Mouse (Mus musculus) midbrain, embryonic 13.5 days (tissue): Measurements from ENCODE around the gene Ubr4. TPM values are rescaled to one million over a fixed set of nuclear protein-coding genes. Genes with fewer than 3 reads are reported as not detected.
"Not testable (repeated sequence)": the region's sequence is repeated elsewhere in the genome, so short reads cannot be mapped to it uniquely, and the experiment has no call there.

Experiments used
- ATAC-seq: fragments of 200-750 bp; cut with Nextera tagmentation; 2 replicates; pipeline ENCODE4 v1.8.0; 2017; ENCODE audit warnings: mild to moderate bottlenecking, moderate TSS enrichment, moderate library complexity
- H3K27ac ChIP-seq: fragments of 300-500 bp; sonication (generic); 2 replicates; pipeline ENCODE4 v1.5.1; 2015; ENCODE audit warnings: inconsistent platforms, mild to moderate bottlenecking, moderate library complexity
- H3K27me3 ChIP-seq: fragments of 300-500 bp; sonication (generic); 2 replicates; pipeline ENCODE4 v1.6.1; 2015; ENCODE audit warnings: mild to moderate bottlenecking, inconsistent platforms
- H3K36me3 ChIP-seq: fragments of 300-500 bp; sonication (generic); 2 replicates; pipeline ENCODE4 v1.6.1; 2015; ENCODE audit warnings: mild to moderate bottlenecking, inconsistent platforms
- H3K4me1 ChIP-seq: fragments of 300-500 bp; sonication (generic); replicated peaks from 2 replicates; pipeline ENCODE4 v1.6.1; 2015; ENCODE audit warnings: inconsistent platforms
- H3K4me2 ChIP-seq: fragments of 300-500 bp; sonication (generic); replicated peaks from 2 replicates; pipeline ENCODE4 v1.6.1; 2015; ENCODE audit warnings: moderate library complexity, mild to moderate bottlenecking, inconsistent platforms
- H3K4me3 ChIP-seq: fragments of 300-500 bp; sonication (generic); replicated peaks from 2 replicates; pipeline ENCODE4 v1.5.1; 2015; ENCODE audit warnings: mild to moderate bottlenecking, inconsistent platforms
- H3K9ac ChIP-seq: fragments of 300-500 bp; sonication (generic); replicated peaks from 2 replicates; pipeline ENCODE4 v1.6.1; 2015; ENCODE audit warnings: mild to moderate bottlenecking, inconsistent platforms
- H3K9me3 ChIP-seq: fragments of 300-500 bp; sonication (generic); 2 replicates; pipeline ENCODE4 v1.6.1; 2016; ENCODE audit warnings: mild to moderate bottlenecking, inconsistent platforms
- WGBS: fragments of 180-500 bp; shearing (Covaris S2); methylation state at CpG from one replicate; pipeline ENCODE4 v1.1.7; 2015; 5-methylcytosine and 5-hydroxymethylcytosine counted together
- polyA plus RNA-seq: library from polyadenylated mRNA; unstranded; fragments of >200 nt; fragmentation: Nextera tagmentation; extraction: Ambion mirVana; gene quantifications from 2 replicates; pipeline ENCODE4 v1.2.1, GENCODE M21; 2015

Ubr4 gene
- polyA plus RNA-seq, 1 experiment from 2014 or later, result 85.2 TPM

GRCm38 (mm10) chr4:139367336-139367735 is 14.9 kb downstream of the Ubr4 start:
- H3K9me3 ChIP-seq, result no peaks in the 10 kb centered on the region
- H3K27ac ChIP-seq, result no peak overlapping the region
- no peak overlapping the region for H3K4me3 ChIP-seq
- WGBS, result 95% methylated on average over 3 of the region's 3 CpGs
- H3K4me1 ChIP-seq, result no peaks in the 10 kb centered on the region
- no peaks in the 10 kb centered on the region for H3K27me3 ChIP-seq
- ATAC-seq, result no peak
- peaks cover 97% of the 10 kb centered on the region for H3K36me3 ChIP-seq
- no peak overlapping the region for H3K4me2 ChIP-seq
- no peak overlapping the region for H3K9ac ChIP-seq

DNA sequence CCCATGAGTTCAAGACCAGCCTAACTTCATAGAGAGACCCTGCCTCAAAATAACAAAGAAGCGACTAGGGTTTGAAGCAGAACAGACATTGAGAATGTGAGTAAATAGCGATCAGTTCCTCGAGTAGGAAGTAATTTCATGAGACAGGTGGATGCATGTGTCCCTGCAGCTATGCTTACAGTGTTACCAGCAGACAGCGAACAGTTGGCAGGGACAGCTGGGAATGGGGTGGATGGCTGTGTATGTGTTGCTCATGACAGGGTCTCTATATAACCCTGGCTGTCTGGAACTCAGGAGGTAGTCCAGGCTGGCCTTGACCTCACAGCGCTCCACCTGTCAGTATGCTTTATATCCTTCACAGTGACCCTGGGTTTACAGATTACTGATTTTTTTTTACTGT is 15.6 kb downstream of the Ubr4 start:
- H3K4me3 ChIP-seq, result no peak overlapping the region
- WGBS, result 96% methylated on average over 5 of the region's 5 CpGs
- H3K4me2 ChIP-seq, result no peak overlapping the region
- ATAC-seq, result no peak
- no peak overlapping the region for H3K27ac ChIP-seq
- peaks cover 97% of the 10 kb centered on the region for H3K36me3 ChIP-seq
- no peaks in the 10 kb centered on the region for H3K4me1 ChIP-seq
- no peak overlapping the region for H3K9ac ChIP-seq
- no peaks in the 10 kb centered on the region for H3K9me3 ChIP-seq
- H3K27me3 ChIP-seq, result no peaks in the 10 kb centered on the region

DNA sequence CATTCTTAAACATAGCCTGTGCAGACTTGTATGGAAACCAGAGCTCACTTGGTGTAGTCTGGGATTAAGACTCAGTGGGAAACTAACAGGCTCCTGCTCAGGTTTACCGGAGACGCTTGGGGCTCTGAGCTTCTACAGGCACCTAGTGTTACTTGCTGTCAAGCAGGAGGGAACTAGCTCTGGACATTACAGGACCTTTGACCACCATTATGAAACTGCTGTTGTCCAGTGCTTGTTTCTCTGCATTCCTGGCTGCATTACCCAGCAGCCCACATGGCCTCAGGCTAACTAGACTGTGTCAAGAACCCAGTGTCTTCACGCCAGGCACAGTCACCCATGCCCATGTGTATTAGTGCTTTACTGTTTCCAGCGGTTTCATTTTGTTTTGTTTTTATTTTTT is 20.7 kb downstream of the Ubr4 start:
- Histone ChIP-seq H3K9me3 (no peaks in the 10 kb centered on the region), H3K4me3 (no peak overlapping the region), H3K27ac (no peak overlapping the region), H3K27me3 (no peaks in the 10 kb centered on the region), H3K36me3 (peaks cover 93% of the 10 kb centered on the region), H3K4me2 (no peak overlapping the region), H3K4me1 (no peaks in the 10 kb centered on the region), H3K9ac (no peak overlapping the region)
- ATAC-seq, result no peak
- WGBS, result 93% methylated on average over 4 of the region's 4 CpGs

GRCm38 (mm10) chr4:139373531-139373930 is 21.1 kb downstream of the Ubr4 start:
- ATAC-seq, result no peak
- peaks cover 89% of the 10 kb centered on the region for H3K36me3 ChIP-seq
- no peak overlapping the region for H3K4me2 ChIP-seq
- no peaks in the 10 kb centered on the region for H3K27me3 ChIP-seq
- no peaks in the 10 kb centered on the region for H3K4me1 ChIP-seq
- WGBS, result 93% methylated on average over 10 of the region's 10 CpGs
- no peak overlapping the region for H3K4me3 ChIP-seq
- H3K27ac ChIP-seq, result no peak overlapping the region
- H3K9ac ChIP-seq, result no peak overlapping the region
- no peaks in the 10 kb centered on the region for H3K9me3 ChIP-seq

DNA sequence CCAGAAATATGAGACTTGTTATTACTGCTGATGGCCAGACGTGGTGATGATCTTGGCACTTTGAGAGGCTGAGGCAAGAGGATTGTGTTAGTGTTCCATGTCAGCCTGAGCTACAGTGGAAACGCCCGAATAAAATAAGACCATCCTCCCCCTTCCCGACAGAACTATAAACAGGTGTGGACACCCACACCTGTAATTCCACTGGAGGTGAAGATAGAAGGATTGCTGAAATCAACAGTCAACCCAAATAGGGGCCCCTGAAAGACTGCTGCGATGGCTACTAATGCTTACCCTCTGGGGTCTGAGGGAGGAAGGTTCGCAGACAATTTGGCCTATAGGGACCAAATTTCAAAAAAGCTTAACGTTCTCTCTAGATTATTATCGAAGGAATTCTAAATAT is 27.3 kb downstream of the Ubr4 start:
- Histone ChIP-seq H3K9me3 (no peaks in the 10 kb centered on the region), H3K4me1 (peaks cover 32% of the 10 kb centered on the region), H3K4me2 (peak overlapping the region; percentile 73), H3K4me3 (peak overlapping the region; percentile 82), H3K36me3 (peaks cover 30% of the 10 kb centered on the region), H3K27ac (0 out of 2 replicates have a peak overlapping the region, but pooled peaks have one; percentile 73), H3K9ac (peak overlapping the region; percentile 64), H3K27me3 (no peaks in the 10 kb centered on the region)
- WGBS, result 15% methylated on average over 8 of the region's 8 CpGs
- ATAC-seq, result no peak

- 0% methylated on average over 54 of the region's 54 CpGs for WGBS
- peak; percentile 97 for ATAC-seq
- Histone ChIP-seq H3K27me3 (no peaks in the 10 kb centered on the region), H3K9me3 (no peaks in the 10 kb centered on the region), H3K4me1 (peaks cover 32% of the 10 kb centered on the region), H3K9ac (peak overlapping the region; percentile 89), H3K4me3 (peak overlapping the region; percentile 82), H3K4me2 (peak overlapping the region; percentile 96), H3K36me3 (peaks cover 25% of the 10 kb centered on the region), H3K27ac (peak overlapping the region; percentile 73)
Measured at GRCm38 (mm10) chr4:139380207-139380748, 27.9 kb downstream of the Ubr4 start.

GRCm38 (mm10) chr4:139380775-139381451 is 28.5 kb downstream of the Ubr4 start:
- Histone ChIP-seq H3K27ac (peak overlapping the region; percentile 68), H3K4me1 (peaks cover 32% of the 10 kb centered on the region), H3K36me3 (peaks cover 18% of the 10 kb centered on the region), H3K9ac (peak overlapping the region; percentile 89), H3K4me3 (peak overlapping the region; percentile 82), H3K9me3 (no peaks in the 10 kb centered on the region), H3K4me2 (peak overlapping the region; percentile 96), H3K27me3 (no peaks in the 10 kb centered on the region)
- 5% methylated on average over 43 of the region's 44 CpGs for WGBS
- no peak; the same call in 1 of the 2 replicates for ATAC-seq

DNA sequence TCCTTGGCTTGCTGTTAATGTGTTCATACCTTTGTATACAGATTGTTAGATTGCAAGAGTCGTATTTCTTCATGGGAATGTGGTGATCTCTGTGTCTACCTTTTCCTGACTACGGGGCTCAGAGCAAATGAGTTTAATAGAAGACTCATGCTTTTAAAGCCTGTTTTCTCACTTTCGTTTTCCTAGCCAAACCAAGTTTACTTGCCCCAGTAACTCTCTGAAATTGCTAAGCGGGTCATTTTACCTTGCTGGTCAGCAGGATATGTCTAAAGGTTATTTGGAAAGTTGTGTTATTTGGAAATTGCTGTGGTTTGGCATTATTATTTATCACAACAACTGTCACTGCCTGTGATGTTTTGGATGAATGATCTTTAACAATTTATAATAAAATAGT is 29.0 kb downstream of the Ubr4 start:
- H3K27ac ChIP-seq, result no peak overlapping the region
- H3K4me1 ChIP-seq, result peaks cover 32% of the 10 kb centered on the region
- peak overlapping the region; percentile 82 for H3K4me3 ChIP-seq
- H3K36me3 ChIP-seq, result peaks cover 14% of the 10 kb centered on the region
- no peaks in the 10 kb centered on the region for H3K27me3 ChIP-seq
- peak overlapping the region; percentile 96 for H3K4me2 ChIP-seq
- H3K9me3 ChIP-seq, result no peaks in the 10 kb centered on the region
- ATAC-seq, result no peak
- WGBS, result 64% methylated on average over 4 of the region's 4 CpGs
- H3K9ac ChIP-seq, result peak overlapping the region; percentile 89

GRCm38 (mm10) chr4:139382231-139382630 is 29.8 kb downstream of the Ubr4 start:
- Histone ChIP-seq H3K4me3 (peak overlapping the region; percentile 11; the same call in 1 of the 2 replicates), H3K36me3 (peaks cover 7% of the 10 kb centered on the region), H3K9ac (no peak overlapping the region), H3K9me3 (no peaks in the 10 kb centered on the region), H3K4me1 (peaks cover 32% of the 10 kb centered on the region), H3K4me2 (peak overlapping the region; percentile 36), H3K27me3 (no peaks in the 10 kb centered on the region), H3K27ac (no peak overlapping the region)
- ATAC-seq, result no peak
- WGBS, result 83% methylated on average over 7 of the region's 7 CpGs

DNA sequence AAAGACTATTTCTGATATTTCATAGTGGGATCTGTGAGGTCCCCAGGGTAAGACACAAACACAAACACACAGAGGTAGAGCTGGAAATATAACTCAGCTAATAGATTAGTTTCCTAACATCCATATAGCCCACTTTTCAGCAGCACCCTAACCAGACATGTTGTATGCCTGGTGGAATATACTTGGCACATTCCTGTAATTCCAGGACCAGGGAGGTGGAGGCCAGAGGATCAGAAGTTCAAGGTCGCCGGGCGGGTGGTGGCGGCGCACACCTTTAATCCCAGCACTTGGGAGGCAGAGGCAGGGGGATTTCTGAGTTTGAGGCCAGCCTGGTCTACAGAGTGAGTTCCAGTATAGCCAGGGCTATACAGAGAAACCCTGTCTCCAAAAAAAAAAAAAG is 33.4 kb downstream of the Ubr4 start:
- not testable (repeated sequence) for H3K4me2 ChIP-seq, H3K4me3 ChIP-seq, ATAC-seq, H3K27me3 ChIP-seq, H3K27ac ChIP-seq, H3K9ac ChIP-seq, H3K9me3 ChIP-seq
- H3K36me3 ChIP-seq, result peaks cover 18% of the 10 kb centered on the region
- H3K4me1 ChIP-seq, result peaks cover 25% of the 10 kb centered on the region
- WGBS, result 95% methylated on average over 5 of the region's 5 CpGs

- WGBS, result 65% methylated on average over 6 of the region's 6 CpGs
Measured at GRCm38 (mm10) chr4:139386869-139387319, 34.5 kb downstream of the Ubr4 start.

DNA sequence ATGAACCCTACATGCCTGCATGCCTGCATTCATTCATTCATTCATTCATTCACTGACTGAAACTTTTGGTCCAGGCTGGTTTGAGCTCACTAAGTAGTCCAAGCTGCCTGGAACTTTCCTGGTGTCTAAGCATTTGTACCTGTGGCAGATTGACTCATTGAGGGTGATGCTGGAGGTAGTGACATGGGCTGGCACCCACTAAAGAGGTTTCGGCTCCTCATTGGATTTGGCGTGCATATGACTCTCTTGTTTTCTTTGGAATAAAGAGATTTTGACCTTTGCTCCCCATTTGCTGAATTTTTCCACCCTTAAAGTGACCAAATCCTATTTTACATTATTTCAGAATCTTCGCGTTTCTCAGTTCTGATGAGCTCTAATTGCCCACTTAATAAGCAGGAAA is 37.1 kb downstream of the Ubr4 start:
- H3K9me3 ChIP-seq, result no peaks in the 10 kb centered on the region
- no peak overlapping the region for H3K4me2 ChIP-seq
- H3K36me3 ChIP-seq, result peaks cover 53% of the 10 kb centered on the region
- ATAC-seq, result no peak
- WGBS, result 94% methylated on average over 4 of the region's 4 CpGs
- H3K4me3 ChIP-seq, result no peak overlapping the region
- H3K27ac ChIP-seq, result no peak overlapping the region
- no peak overlapping the region for H3K9ac ChIP-seq
- no peaks in the 10 kb centered on the region for H3K27me3 ChIP-seq
- no peaks in the 10 kb centered on the region; the same call in 1 of the 2 replicates for H3K4me1 ChIP-seq

More at GRCm38 (mm10) chr4:139386869-139387319, 34.5 kb downstream of the Ubr4 start:
- Histone ChIP-seq H3K27me3 (no peaks in the 10 kb centered on the region), H3K36me3 (peaks cover 29% of the 10 kb centered on the region), H3K9ac (no peak overlapping the region), H3K9me3 (no peaks in the 10 kb centered on the region), H3K27ac (0 out of 2 replicates have a peak overlapping the region, but pooled peaks have one; percentile 4), H3K4me2 (no peak overlapping the region), H3K4me1 (peaks cover 15% of the 10 kb centered on the region), H3K4me3 (no peak overlapping the region)
- ATAC-seq, result no peak
